Mouse (Mus musculus) MEL (cell line): ENCODE data around the gene Zfp280d. TPM values are rescaled to one million over a fixed set of nuclear protein-coding genes. Genes with fewer than 3 reads are reported as not detected.

Source experiments
- DNase-seq: peaks from one replicate; pipeline ENCODE4 v3.0.0; 2011; ENCODE audit warnings: low read depth, low spot score
- H3K27ac ChIP-seq: 2 replicates; pipeline ENCODE4 v1.5.1; 2012; ENCODE audit warnings: low read depth, mild to moderate bottlenecking, control low read depth, low read length, moderate library complexity; ENCODE audit not compliant: control insufficient read depth
- H3K27me3 ChIP-seq, 2 experiments: fragments of 150-350 bp in 1 of 2; sonication (generic) in 1 of 2; 2 replicates each; pipeline ENCODE4 v1.6.1; 2012; ENCODE audit warnings: low read length in 2 of 2, mild to moderate bottlenecking in 2 of 2, improper control_type of control experiment in 1 of 2, moderate library complexity in 1 of 2; ENCODE audit not compliant: insufficient read depth in 2 of 2, control insufficient read depth in 1 of 2
- H3K36me3 ChIP-seq, 2 experiments: 2 replicates each; pipeline ENCODE4 v1.6.1; 2012 to 2014; ENCODE audit warnings: low read length in 2 of 2, improper control_type of control experiment in 1 of 2, inconsistent platforms in 1 of 2, mild to moderate bottlenecking in 1 of 2; ENCODE audit not compliant: insufficient read depth in 2 of 2, control insufficient read depth in 1 of 2
- H3K4me1 ChIP-seq, 2 experiments: fragments of 150-350 bp in 1 of 2; sonication (generic) in 1 of 2; 2 replicates each; pipeline ENCODE4 v1.6.1; 2012; ENCODE audit warnings: low read length in 2 of 2, improper control_type of control experiment in 1 of 2, mild to moderate bottlenecking in 1 of 2; ENCODE audit not compliant: insufficient read depth in 2 of 2, control insufficient read depth in 1 of 2
- H3K4me3 ChIP-seq, 2 experiments: fragments of 150-350 bp in 1 of 2; sonication (generic) in 1 of 2; 2 replicates each; pipeline ENCODE4 v1.5.1; 2012; ENCODE audit warnings: low read depth in 2 of 2, low read length in 2 of 2, mild to moderate bottlenecking in 2 of 2, moderate library complexity in 2 of 2, control low read depth in 1 of 2, improper control_type of control experiment in 1 of 2; ENCODE audit not compliant: control insufficient read depth in 1 of 2, insufficient read depth in 1 of 2
- H3K79me2 ChIP-seq: 2 replicates; pipeline ENCODE4 v1.6.1; 2012; ENCODE audit warnings: mild to moderate bottlenecking, low read length, moderate library complexity; ENCODE audit not compliant: control insufficient read depth, poor library complexity, insufficient read depth
- H3K9ac ChIP-seq: 2 replicates; pipeline ENCODE4 v1.6.1; 2012; ENCODE audit warnings: low read depth, mild to moderate bottlenecking, control low read depth, low read length, moderate library complexity; ENCODE audit not compliant: control insufficient read depth, poor library complexity, severe bottlenecking
- H3K9me3 ChIP-seq: fragments of 150-350 bp; sonication (generic); replicated peaks from 2 replicates; pipeline ENCODE4 v1.6.1; 2012; ENCODE audit warnings: mild to moderate bottlenecking, low read length, improper control_type of control experiment, moderate library complexity; ENCODE audit not compliant: insufficient read depth
- BHLHE40 ChIP-seq: IDR thresholded peaks from 2 replicates; pipeline ENCODE4 v1.6.1; 2012; ENCODE audit warnings: low read depth, mild to moderate bottlenecking, inconsistent platforms, low read length, improper control_type of control experiment, borderline replicate concordance
- E2F4 ChIP-seq: IDR thresholded peaks from 2 replicates; pipeline ENCODE4 v1.6.1; 2011; ENCODE audit warnings: low read depth, low read length, improper control_type of control experiment, borderline replicate concordance
- ELF1 ChIP-seq: IDR thresholded peaks from 2 replicates; pipeline ENCODE4 v1.6.1; 2014; ENCODE audit warnings: low read depth, mild to moderate bottlenecking, inconsistent platforms, low read length, improper control_type of control experiment, moderate library complexity
- ETS1 ChIP-seq: IDR thresholded peaks from 2 replicates; pipeline ENCODE4 v1.6.1; 2012; ENCODE audit warnings: low read depth, mild to moderate bottlenecking, inconsistent platforms, low read length, improper control_type of control experiment, moderate library complexity
- GATA1 ChIP-seq: IDR thresholded peaks from 2 replicates; pipeline ENCODE4 v1.6.1; 2011; ENCODE audit warnings: low read depth, low read length, improper control_type of control experiment
- HCFC1 ChIP-seq: IDR thresholded peaks from 2 replicates; pipeline ENCODE4 v1.6.1; 2012; ENCODE audit warnings: low read depth, mild to moderate bottlenecking, inconsistent platforms, low read length, improper control_type of control experiment, moderate library complexity
- MAFK ChIP-seq: IDR thresholded peaks from 2 replicates; pipeline ENCODE4 v1.6.1; 2011; ENCODE audit warnings: low read depth, mild to moderate bottlenecking, low read length, improper control_type of control experiment, borderline replicate concordance
- MAX ChIP-seq: IDR thresholded peaks from 2 replicates; pipeline ENCODE4 v1.6.1; 2011; ENCODE audit warnings: low read length, improper control_type of control experiment
- MXI1 ChIP-seq: IDR thresholded peaks from 2 replicates; pipeline ENCODE4 v1.6.1; 2011; ENCODE audit warnings: mild to moderate bottlenecking, low read depth, low read length, improper control_type of control experiment
- MYB ChIP-seq: IDR thresholded peaks from 2 replicates; pipeline ENCODE4 v1.6.1; 2011; ENCODE audit warnings: mild to moderate bottlenecking, low read depth, low read length, improper control_type of control experiment
- NELFE ChIP-seq: IDR thresholded peaks from 2 replicates; pipeline ENCODE4 v1.6.1; 2011; ENCODE audit warnings: low read depth, low read length, improper control_type of control experiment
- NRF1 ChIP-seq: IDR thresholded peaks from 2 replicates; pipeline ENCODE4 v1.6.1; 2014; ENCODE audit warnings: low read depth, mild to moderate bottlenecking, inconsistent platforms, low read length, improper control_type of control experiment, moderate library complexity; ENCODE audit not compliant: poor library complexity, insufficient read depth, severe bottlenecking
- POLR2AphosphoS2 ChIP-seq: IDR thresholded peaks from 2 replicates; pipeline ENCODE4 v1.6.1; 2011; ENCODE audit warnings: low read length, improper control_type of control experiment
- RCOR1 ChIP-seq: IDR thresholded peaks from 2 replicates; pipeline ENCODE4 v1.6.1; 2012; ENCODE audit warnings: low read depth, mild to moderate bottlenecking, inconsistent platforms, low read length, improper control_type of control experiment
- SMC3 ChIP-seq: IDR thresholded peaks from 2 replicates; pipeline ENCODE4 v1.6.1; 2011; ENCODE audit warnings: low read depth, low read length, improper control_type of control experiment
- TAL1 ChIP-seq: IDR thresholded peaks from 2 replicates; pipeline ENCODE4 v1.6.1; 2012; ENCODE audit warnings: mild to moderate bottlenecking, inconsistent platforms, low read length, moderate library complexity, mixed read lengths
- UBTF ChIP-seq: IDR thresholded peaks from 2 replicates; pipeline ENCODE4 v1.6.1; 2012; ENCODE audit warnings: low read depth, mild to moderate bottlenecking, inconsistent platforms, low read length, improper control_type of control experiment, moderate library complexity, borderline replicate concordance; ENCODE audit not compliant: insufficient read depth
- USF1 ChIP-seq: IDR thresholded peaks from 2 replicates; pipeline ENCODE4 v1.6.1; 2014; ENCODE audit warnings: low read depth, mild to moderate bottlenecking, inconsistent platforms, low read length, improper control_type of control experiment, moderate library complexity
- USF2 ChIP-seq, 2 experiments: IDR thresholded peaks; 2 replicates each; pipeline ENCODE4 v1.6.1; 2011 to 2012; ENCODE audit warnings: improper control_type of control experiment in 2 of 2, low read length in 2 of 2, borderline replicate concordance in 1 of 2, inconsistent platforms in 1 of 2, low read depth in 1 of 2, mild to moderate bottlenecking in 1 of 2; ENCODE audit not compliant: insufficient read depth in 1 of 2
- ZC3H11A ChIP-seq: IDR thresholded peaks from 2 replicates; pipeline ENCODE4 v1.6.1; 2012; ENCODE audit warnings: low read depth, mild to moderate bottlenecking, inconsistent platforms, low read length, improper control_type of control experiment
- ZKSCAN1 ChIP-seq: IDR thresholded peaks from 2 replicates; pipeline ENCODE4 v1.6.1; 2012; ENCODE audit warnings: low read depth, mild to moderate bottlenecking, inconsistent platforms, low read length, improper control_type of control experiment, moderate library complexity
- polyA plus RNA-seq, 2 experiments: library from polyadenylated mRNA; stranded (reverse) in 1 of 2; unstranded in 1 of 2; fragments of >175 nt in 1 of 2; fragments of >200 nt in 1 of 2; gene quantifications; 2 replicates each; pipeline versions ENCODE4 v1.2.1 to v1.2.4; 2012; ENCODE audit warnings: low replicate concordance in 2 of 2, low read depth in 1 of 2; ENCODE audit not compliant: insufficient read length in 2 of 2, insufficient read depth in 1 of 2, missing spikeins in 1 of 2
- total RNA-seq: library from RNA; depleted of rRNA; stranded (reverse); fragments of 300-350 nt; gene quantifications from 2 replicates; pipeline ENCODE4 v1.2.3, GENCODE M21; 2012

The Zfp280d gene
- total and polyA plus RNA-seq, 3 experiments, result 16.2 to 592 (median 20.6) TPM

GRCm38 (mm10) chr9:72270146-72270545 lies 4.5 kb upstream of the Zfp280d start (continued):
- TF ChIP-seq NRF1, result no peak
- TF ChIP-seq USF2 (IDR thresholded peaks at IDR 0.05; ENCODE audit: borderline replicate concordance in 1 of 2, insufficient read depth in 1 of 2, low read depth in 1 of 2, low read length in 2 of 2), result no peak
- TF ChIP-seq BHLHE40, result no peak
- no peak for TF ChIP-seq MAX
- no peak for TF ChIP-seq ZC3H11A
- no peak for TF ChIP-seq POLR2AphosphoS2
- TF ChIP-seq USF1, result no peak
- TF ChIP-seq NELFE, result no peak
- TF ChIP-seq UBTF, result no peak
- 0 out of 2 replicates have a peak, but pooled peaks have one; percentile 20 for TF ChIP-seq GATA1
- no peak for TF ChIP-seq MAFK
- TF ChIP-seq HCFC1, result no peak
- TF ChIP-seq ETS1, result peak; percentile 98
- TF ChIP-seq TAL1, result no peak
- no peak for TF ChIP-seq MYB
- no peak for TF ChIP-seq ZKSCAN1
- TF ChIP-seq SMC3, result no peak
- no peak for TF ChIP-seq MXI1
- TF ChIP-seq RCOR1, result no peak
- no peak for TF ChIP-seq E2F4
- no peak for TF ChIP-seq ELF1

GRCm38 (mm10) chr9:72273646-72274410 lies 832 bp upstream of the Zfp280d start:
- peaks cover 27% of the 10 kb centered on the region for H3K79me2 ChIP-seq
- H3K9me3 ChIP-seq, result no peaks in the 10 kb centered on the region
- H3K4me1 ChIP-seq, result peaks cover 11 to 16% of the 10 kb centered on the region in 2 experiments
- no peaks in the 10 kb centered on the region for H3K27me3 ChIP-seq
- H3K9ac ChIP-seq, result no peak overlapping the region
- no peak overlapping the region for H3K27ac ChIP-seq
- H3K36me3 ChIP-seq, result peaks cover 0 to 21% of the 10 kb centered on the region in 2 experiments; a peak in 2 of 4 replicates
- no peak for DNase-seq
- no peak overlapping the region for H3K4me3 ChIP-seq
- TF ChIP-seq HCFC1, result no peak
